Mouse (Mus musculus): ENCODE measurements around the gene Myo16.

DNA sequence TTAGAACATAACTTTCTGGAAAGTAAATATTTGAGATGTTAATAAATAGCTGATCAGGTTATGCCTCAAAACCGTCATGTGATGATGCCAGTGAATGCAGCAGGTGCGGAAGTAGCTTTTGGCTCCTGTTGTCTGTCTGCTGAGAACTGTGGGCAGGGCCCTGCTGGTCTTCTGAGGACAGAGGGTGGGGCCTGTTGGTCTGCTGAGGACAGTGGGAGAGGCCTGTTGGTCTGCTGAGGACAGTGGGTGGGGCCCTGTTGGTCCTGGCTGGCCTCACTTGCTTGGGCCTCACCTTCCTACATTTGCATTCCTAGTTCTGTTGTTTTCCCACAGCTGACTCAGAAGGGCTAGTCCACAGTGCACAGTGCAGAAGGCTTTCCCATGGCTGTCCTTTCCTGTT, 466.0 kb downstream of the Myo16 start:
- TF ChIP-seq CTCF (IDR thresholded peaks at IDR 0.05; ENCODE audit: control insufficient read depth, insufficient read depth, insufficient replicate concordance, low read depth, low read length) (no peak), POLR2A (IDR thresholded peaks at IDR 0.05; ENCODE audit: control insufficient read depth, low read depth, low read length) (no peak)

Data from testis, adult 2 months (tissue).